Mouse (Mus musculus): ENCODE measurements around the gene Mmaa. TPM values are rescaled to one million over a fixed set of nuclear protein-coding genes. Genes with fewer than 3 reads are reported as not detected.

Mmaa gene
- polyA plus RNA-seq, 1 experiment, result 6.0 TPM

DNA sequence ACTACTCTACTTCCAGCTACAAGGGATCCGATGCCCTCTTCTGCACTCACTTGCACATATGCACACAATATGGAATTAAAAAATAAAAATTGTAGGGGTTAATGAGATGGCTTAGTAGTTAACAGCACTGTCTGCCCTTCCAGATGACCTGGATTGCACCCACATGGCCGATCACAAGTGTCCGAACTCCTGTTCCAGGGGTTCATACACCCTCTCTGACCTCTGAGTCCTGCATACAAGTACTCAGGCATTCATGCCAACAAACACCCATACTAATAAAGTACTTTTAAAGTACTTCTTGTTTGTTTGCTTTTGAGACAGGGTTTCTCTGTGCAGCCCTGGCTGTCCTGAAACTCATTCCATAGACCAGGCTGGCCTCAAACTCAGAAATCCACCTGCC, 10.1 kb downstream of the Mmaa start:
- TF ChIP-seq POLR2A (IDR thresholded peaks at IDR 0.05; ENCODE audit: borderline replicate concordance, control insufficient read depth, low read depth, low read length) (no peak), CTCF (IDR thresholded peaks at IDR 0.05; ENCODE audit: control insufficient read depth, insufficient read depth, low read length) (no peak)
- no peaks in the 10 kb centered on the region for H3K4me1 ChIP-seq (ENCODE audit: control insufficient read depth, insufficient read depth, low read length)
- no peak overlapping the region for H3K27ac ChIP-seq (ENCODE audit: control insufficient read depth, insufficient read depth, low read depth, low read length, poor library complexity)
- H3K4me3 ChIP-seq (replicated peaks; ENCODE audit: control insufficient read depth, low read depth, low read length), result no peak overlapping the region
- 91% methylated on average over 3 of the region's 3 CpGs for WGBS

DNA sequence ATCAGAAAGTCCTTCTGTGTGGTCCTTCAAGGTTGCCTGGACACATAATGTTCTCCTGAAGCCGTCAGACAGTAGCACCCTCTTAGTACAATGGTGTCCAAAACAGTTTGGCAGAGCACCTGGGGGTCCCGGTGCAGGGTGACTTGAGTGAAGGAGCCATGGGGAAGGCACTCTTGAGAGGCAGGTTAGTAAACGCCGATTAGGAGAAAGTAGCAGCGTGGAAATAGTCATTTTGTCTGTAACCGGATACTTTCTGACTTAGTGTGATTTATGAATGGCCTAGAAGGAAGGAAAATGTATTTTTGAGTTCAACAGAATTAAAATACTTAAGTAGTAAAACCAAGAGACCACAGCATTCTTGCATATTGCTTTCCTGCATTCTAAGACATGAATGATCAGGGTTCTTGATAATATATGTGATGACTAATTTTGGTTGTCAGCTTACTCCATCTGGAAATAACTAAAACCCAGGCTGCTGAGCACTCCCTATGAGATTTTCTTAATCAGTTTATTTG, 13.3 kb downstream of the Mmaa start:
- no peak overlapping the region for H3K27ac ChIP-seq (ENCODE audit: control insufficient read depth, insufficient read depth, low read depth, low read length, poor library complexity)
- no peak for TF ChIP-seq CTCF (IDR thresholded peaks at IDR 0.05; ENCODE audit: control insufficient read depth, insufficient read depth, low read length)
- no peak for TF ChIP-seq POLR2A (IDR thresholded peaks at IDR 0.05; ENCODE audit: borderline replicate concordance, control insufficient read depth, low read depth, low read length)
- H3K4me1 ChIP-seq (ENCODE audit: control insufficient read depth, insufficient read depth, low read length), result no peaks in the 10 kb centered on the region
- H3K4me3 ChIP-seq (replicated peaks; ENCODE audit: control insufficient read depth, low read depth, low read length), result no peak overlapping the region
- WGBS, result 12% methylated on average over 6 of the region's 6 CpGs

DNA sequence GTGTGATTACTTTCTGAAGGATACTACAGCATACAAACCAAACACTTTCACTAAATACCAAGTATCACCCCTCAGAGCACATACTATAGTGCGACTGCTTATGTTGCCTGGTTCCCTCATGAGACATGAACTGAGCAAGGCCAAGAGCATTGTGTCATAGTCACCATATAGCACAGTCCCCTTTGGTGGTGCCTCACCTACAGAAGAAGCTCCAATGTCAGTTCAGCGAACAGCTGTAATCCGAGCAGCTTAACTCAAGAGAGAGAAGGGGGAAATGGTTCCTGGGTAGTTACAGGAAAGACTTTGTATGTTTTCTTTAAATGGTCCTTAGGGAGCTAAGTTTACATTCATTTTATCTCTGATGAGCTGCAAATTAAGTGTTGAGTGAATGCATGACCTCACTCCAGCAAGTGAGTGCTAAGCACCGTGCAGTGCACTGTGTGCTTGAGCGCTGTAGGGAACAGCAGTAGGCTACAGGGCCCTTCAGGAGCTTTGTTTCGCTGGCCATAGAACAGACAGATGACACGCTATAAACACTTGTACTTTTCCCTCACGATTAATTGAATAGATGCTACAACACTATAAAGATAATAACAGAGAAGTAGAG, 17.4 kb downstream of the Mmaa start:
- WGBS, result 95% methylated on average over 8 of the region's 8 CpGs
- Histone ChIP-seq H3K4me1 (ENCODE audit: control insufficient read depth, insufficient read depth, low read length) (no peaks in the 10 kb centered on the region; the same call in 1 of the 2 replicates), H3K4me3 (replicated peaks; ENCODE audit: control insufficient read depth, low read depth, low read length) (no peak overlapping the region), H3K27ac (ENCODE audit: control insufficient read depth, insufficient read depth, low read depth, low read length, poor library complexity) (no peak overlapping the region)
- TF ChIP-seq CTCF (IDR thresholded peaks at IDR 0.05; ENCODE audit: control insufficient read depth, insufficient read depth, low read length) (no peak), POLR2A (IDR thresholded peaks at IDR 0.05; ENCODE audit: borderline replicate concordance, control insufficient read depth, low read depth, low read length) (no peak)

GRCm38 (mm10) chr8:79274940-79275339, 19.8 kb downstream of the Mmaa start:
- H3K4me1 ChIP-seq (ENCODE audit: control insufficient read depth, insufficient read depth, low read length), result no peaks in the 10 kb centered on the region; the same call in 1 of the 2 replicates
- 89% methylated on average over 10 of the region's 10 CpGs for WGBS

DNA sequence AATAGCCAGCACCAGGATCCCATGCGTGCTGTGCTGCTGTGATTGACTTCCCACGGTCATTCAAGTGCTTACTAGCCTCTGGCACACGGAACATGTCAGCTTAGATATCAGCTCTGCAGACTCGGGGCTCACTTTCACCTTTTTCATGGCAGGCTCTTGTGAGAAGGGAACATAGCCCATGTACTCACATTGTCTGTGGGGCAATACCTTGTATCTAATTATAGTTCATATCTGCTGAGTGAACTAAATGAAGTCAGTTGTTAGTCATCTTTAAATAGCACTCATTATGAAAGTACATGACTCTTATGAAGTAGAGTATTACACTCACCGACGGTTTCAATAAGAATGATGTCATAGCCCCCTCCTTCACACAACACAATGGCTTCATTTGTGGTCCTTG, 21.0 kb downstream of the Mmaa start:
- TF ChIP-seq CTCF (IDR thresholded peaks at IDR 0.05; ENCODE audit: control insufficient read depth, insufficient read depth, low read length) (no peak), POLR2A (IDR thresholded peaks at IDR 0.05; ENCODE audit: borderline replicate concordance, control insufficient read depth, low read depth, low read length) (no peak)
- 87% methylated on average over 6 of the region's 6 CpGs for WGBS
- H3K27ac ChIP-seq (ENCODE audit: control insufficient read depth, insufficient read depth, low read depth, low read length, poor library complexity), result no peak overlapping the region
- H3K4me1 ChIP-seq (ENCODE audit: control insufficient read depth, insufficient read depth, low read length), result no peaks in the 10 kb centered on the region; the same call in 1 of the 2 replicates
- H3K4me3 ChIP-seq (replicated peaks; ENCODE audit: control insufficient read depth, low read depth, low read length), result no peak overlapping the region

More at GRCm38 (mm10) chr8:79274940-79275339, 19.8 kb downstream of the Mmaa start:
- TF ChIP-seq CTCF (IDR thresholded peaks at IDR 0.05; ENCODE audit: control insufficient read depth, insufficient read depth, low read length) (no peak), POLR2A (IDR thresholded peaks at IDR 0.05; ENCODE audit: borderline replicate concordance, control insufficient read depth, low read depth, low read length) (no peak)
- Histone ChIP-seq H3K27ac (ENCODE audit: control insufficient read depth, insufficient read depth, low read depth, low read length, poor library complexity) (no peak overlapping the region), H3K4me3 (replicated peaks; ENCODE audit: control insufficient read depth, low read depth, low read length) (no peak overlapping the region)

DNA sequence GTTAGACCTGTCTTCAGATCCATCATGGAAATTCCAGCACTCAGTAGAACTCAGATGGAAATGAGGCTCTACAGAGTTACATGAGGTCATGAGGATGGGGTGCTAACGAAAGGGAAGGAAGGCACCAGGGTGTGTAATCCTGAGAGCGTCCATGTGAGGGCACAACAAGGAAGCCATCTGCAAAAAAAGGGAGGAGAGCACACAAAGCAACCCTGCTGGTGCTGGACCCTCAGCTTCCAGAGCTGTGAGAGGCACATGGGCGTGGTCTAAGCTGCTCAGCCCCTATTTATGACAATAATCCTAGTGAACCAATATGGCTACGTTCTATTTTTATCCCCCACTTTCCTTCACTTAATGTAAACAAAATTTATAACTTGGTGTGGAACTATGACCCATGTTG, 22.1 kb downstream of the Mmaa start:
- no peak overlapping the region for H3K4me3 ChIP-seq (replicated peaks; ENCODE audit: control insufficient read depth, low read depth, low read length)
- WGBS, result 74% methylated on average over 4 of the region's 4 CpGs
- TF ChIP-seq CTCF (IDR thresholded peaks at IDR 0.05; ENCODE audit: control insufficient read depth, insufficient read depth, low read length) (no peak), POLR2A (IDR thresholded peaks at IDR 0.05; ENCODE audit: borderline replicate concordance, control insufficient read depth, low read depth, low read length) (no peak)
- H3K27ac ChIP-seq (ENCODE audit: control insufficient read depth, insufficient read depth, low read depth, low read length, poor library complexity), result no peak overlapping the region
- H3K4me1 ChIP-seq (ENCODE audit: control insufficient read depth, insufficient read depth, low read length), result no peaks in the 10 kb centered on the region; the same call in 1 of the 2 replicates

- Histone ChIP-seq H3K4me3 (replicated peaks; ENCODE audit: control insufficient read depth, low read depth, low read length) (no peak overlapping the region), H3K27ac (ENCODE audit: control insufficient read depth, insufficient read depth, low read depth, low read length, poor library complexity) (no peak overlapping the region), H3K4me1 (ENCODE audit: control insufficient read depth, insufficient read depth, low read length) (no peaks in the 10 kb centered on the region)
- TF ChIP-seq POLR2A (IDR thresholded peaks at IDR 0.05; ENCODE audit: borderline replicate concordance, control insufficient read depth, low read depth, low read length), result no peak
- TF ChIP-seq CTCF (IDR thresholded peaks at IDR 0.05; ENCODE audit: control insufficient read depth, insufficient read depth, low read length), result no peak
- WGBS, result 90% methylated on average over 7 of the region's 7 CpGs
Observed at GRCm38 (mm10) chr8:79268921-79269320, 25.8 kb downstream of the Mmaa start.

GRCm38 (mm10) chr8:79261920-79262319, 32.8 kb downstream of the Mmaa start:
- H3K4me3 ChIP-seq (replicated peaks; ENCODE audit: control insufficient read depth, low read depth, low read length), result no peak overlapping the region

More at GRCm38 (mm10) chr8:79261920-79262319, 32.8 kb downstream of the Mmaa start:
- no peaks in the 10 kb centered on the region for H3K4me1 ChIP-seq (ENCODE audit: control insufficient read depth, insufficient read depth, low read length)
- TF ChIP-seq CTCF (IDR thresholded peaks at IDR 0.05; ENCODE audit: control insufficient read depth, insufficient read depth, low read length) (no peak), POLR2A (IDR thresholded peaks at IDR 0.05; ENCODE audit: borderline replicate concordance, control insufficient read depth, low read depth, low read length) (no peak)
- no peak overlapping the region for H3K27ac ChIP-seq (ENCODE audit: control insufficient read depth, insufficient read depth, low read depth, low read length, poor library complexity)
- WGBS, result 83% methylated on average over 5 of the region's 5 CpGs
